Mouse (Mus musculus) MEL (cell line): ENCODE measurements around the gene Sbsn. TPM values are rescaled to one million over a fixed set of nuclear protein-coding genes. Genes with fewer than 3 reads are reported as not detected.

Experiments used
- DNase-seq: peaks from one replicate; pipeline ENCODE4 v3.0.0; 2011; ENCODE audit warnings: low read depth, low spot score
- H3K27ac ChIP-seq: 2 replicates; pipeline ENCODE4 v1.5.1; 2012; ENCODE audit warnings: low read depth, mild to moderate bottlenecking, control low read depth, low read length, moderate library complexity; ENCODE audit not compliant: control insufficient read depth
- H3K27me3 ChIP-seq, 2 experiments: fragments of 150-350 bp in 1 of 2; sonication (generic) in 1 of 2; 2 replicates each; pipeline ENCODE4 v1.6.1; 2012; ENCODE audit warnings: low read length in 2 of 2, mild to moderate bottlenecking in 2 of 2, improper control_type of control experiment in 1 of 2, moderate library complexity in 1 of 2; ENCODE audit not compliant: insufficient read depth in 2 of 2, control insufficient read depth in 1 of 2
- H3K36me3 ChIP-seq, 2 experiments: 2 replicates each; pipeline ENCODE4 v1.6.1; 2012 to 2014; ENCODE audit warnings: low read length in 2 of 2, improper control_type of control experiment in 1 of 2, inconsistent platforms in 1 of 2, mild to moderate bottlenecking in 1 of 2; ENCODE audit not compliant: insufficient read depth in 2 of 2, control insufficient read depth in 1 of 2
- H3K4me1 ChIP-seq, 2 experiments: fragments of 150-350 bp in 1 of 2; sonication (generic) in 1 of 2; 2 replicates each; pipeline ENCODE4 v1.6.1; 2012; ENCODE audit warnings: low read length in 2 of 2, improper control_type of control experiment in 1 of 2, mild to moderate bottlenecking in 1 of 2; ENCODE audit not compliant: insufficient read depth in 2 of 2, control insufficient read depth in 1 of 2
- H3K4me3 ChIP-seq, 2 experiments: fragments of 150-350 bp in 1 of 2; sonication (generic) in 1 of 2; 2 replicates each; pipeline ENCODE4 v1.5.1; 2012; ENCODE audit warnings: low read depth in 2 of 2, low read length in 2 of 2, mild to moderate bottlenecking in 2 of 2, moderate library complexity in 2 of 2, control low read depth in 1 of 2, improper control_type of control experiment in 1 of 2; ENCODE audit not compliant: control insufficient read depth in 1 of 2, insufficient read depth in 1 of 2
- H3K79me2 ChIP-seq: 2 replicates; pipeline ENCODE4 v1.6.1; 2012; ENCODE audit warnings: mild to moderate bottlenecking, low read length, moderate library complexity; ENCODE audit not compliant: control insufficient read depth, poor library complexity, insufficient read depth
- H3K9ac ChIP-seq: 2 replicates; pipeline ENCODE4 v1.6.1; 2012; ENCODE audit warnings: low read depth, mild to moderate bottlenecking, control low read depth, low read length, moderate library complexity; ENCODE audit not compliant: control insufficient read depth, poor library complexity, severe bottlenecking
- H3K9me3 ChIP-seq: fragments of 150-350 bp; sonication (generic); replicated peaks from 2 replicates; pipeline ENCODE4 v1.6.1; 2012; ENCODE audit warnings: mild to moderate bottlenecking, low read length, improper control_type of control experiment, moderate library complexity; ENCODE audit not compliant: insufficient read depth
- BHLHE40 ChIP-seq: IDR thresholded peaks from 2 replicates; pipeline ENCODE4 v1.6.1; 2012; ENCODE audit warnings: low read depth, mild to moderate bottlenecking, inconsistent platforms, low read length, improper control_type of control experiment, borderline replicate concordance
- CHD2 ChIP-seq: IDR thresholded peaks from 2 replicates; pipeline ENCODE4 v1.6.1; 2011; ENCODE audit warnings: low read length, improper control_type of control experiment
- CTCF ChIP-seq, 3 experiments: IDR thresholded peaks in 2 of 3; conservative IDR thresholded peaks in 1 of 3; 2 replicates each; pipeline ENCODE4 v1.5.1; 2011 to 2012; ENCODE audit warnings: low read length in 3 of 3, low read depth in 2 of 3, mild to moderate bottlenecking in 2 of 3, improper control_type of control experiment in 1 of 3, inconsistent platforms in 1 of 3, mixed read lengths in 1 of 3, moderate library complexity in 1 of 3; ENCODE audit not compliant: control insufficient read depth in 1 of 3, insufficient read depth in 1 of 3, poor library complexity in 1 of 3, severe bottlenecking in 1 of 3
- E2F4 ChIP-seq: IDR thresholded peaks from 2 replicates; pipeline ENCODE4 v1.6.1; 2011; ENCODE audit warnings: low read depth, low read length, improper control_type of control experiment, borderline replicate concordance
- ELF1 ChIP-seq: IDR thresholded peaks from 2 replicates; pipeline ENCODE4 v1.6.1; 2014; ENCODE audit warnings: low read depth, mild to moderate bottlenecking, inconsistent platforms, low read length, improper control_type of control experiment, moderate library complexity
- EP300 ChIP-seq, 2 experiments: IDR thresholded peaks; 2 replicates each; pipeline ENCODE4 v1.6.1; 2011; ENCODE audit warnings: improper control_type of control experiment in 2 of 2, low read length in 2 of 2, low read depth in 1 of 2, mild to moderate bottlenecking in 1 of 2
- ETS1 ChIP-seq: IDR thresholded peaks from 2 replicates; pipeline ENCODE4 v1.6.1; 2012; ENCODE audit warnings: low read depth, mild to moderate bottlenecking, inconsistent platforms, low read length, improper control_type of control experiment, moderate library complexity
- HCFC1 ChIP-seq: IDR thresholded peaks from 2 replicates; pipeline ENCODE4 v1.6.1; 2012; ENCODE audit warnings: low read depth, mild to moderate bottlenecking, inconsistent platforms, low read length, improper control_type of control experiment, moderate library complexity
- JUND ChIP-seq: IDR thresholded peaks from 2 replicates; pipeline ENCODE4 v1.6.1; 2011; ENCODE audit warnings: low read depth, mild to moderate bottlenecking, improper control_type of control experiment, low read length
- MAFK ChIP-seq: IDR thresholded peaks from 2 replicates; pipeline ENCODE4 v1.6.1; 2011; ENCODE audit warnings: low read depth, mild to moderate bottlenecking, low read length, improper control_type of control experiment, borderline replicate concordance
- MAX ChIP-seq: IDR thresholded peaks from 2 replicates; pipeline ENCODE4 v1.6.1; 2011; ENCODE audit warnings: low read length, improper control_type of control experiment
- MXI1 ChIP-seq: IDR thresholded peaks from 2 replicates; pipeline ENCODE4 v1.6.1; 2011; ENCODE audit warnings: mild to moderate bottlenecking, low read depth, low read length, improper control_type of control experiment
- NRF1 ChIP-seq: IDR thresholded peaks from 2 replicates; pipeline ENCODE4 v1.6.1; 2014; ENCODE audit warnings: low read depth, mild to moderate bottlenecking, inconsistent platforms, low read length, improper control_type of control experiment, moderate library complexity; ENCODE audit not compliant: poor library complexity, insufficient read depth, severe bottlenecking
- POLR2AphosphoS5 ChIP-seq: IDR thresholded peaks from 2 replicates; pipeline ENCODE4 v1.6.1; 2012; ENCODE audit warnings: low read depth, borderline replicate concordance, mild to moderate bottlenecking, inconsistent platforms, low read length, moderate library complexity, mixed read lengths
- RAD21 ChIP-seq: IDR thresholded peaks from 2 replicates; pipeline ENCODE4 v1.6.1; 2011; ENCODE audit warnings: mild to moderate bottlenecking, low read depth, low read length, improper control_type of control experiment
- SIN3A ChIP-seq: IDR thresholded peaks from 2 replicates; pipeline ENCODE4 v1.6.1; 2012; ENCODE audit warnings: low read length, improper control_type of control experiment, inconsistent platforms
- TAL1 ChIP-seq: IDR thresholded peaks from 2 replicates; pipeline ENCODE4 v1.6.1; 2012; ENCODE audit warnings: mild to moderate bottlenecking, inconsistent platforms, low read length, moderate library complexity, mixed read lengths
- TBP ChIP-seq: IDR thresholded peaks from 2 replicates; pipeline ENCODE4 v1.8.0; 2011; ENCODE audit warnings: low read depth, low read length, improper control_type of control experiment
- UBTF ChIP-seq: IDR thresholded peaks from 2 replicates; pipeline ENCODE4 v1.6.1; 2012; ENCODE audit warnings: low read depth, mild to moderate bottlenecking, inconsistent platforms, low read length, improper control_type of control experiment, moderate library complexity, borderline replicate concordance; ENCODE audit not compliant: insufficient read depth
- ZNF384 ChIP-seq: IDR thresholded peaks from 2 replicates; pipeline ENCODE4 v1.6.1; 2012; ENCODE audit warnings: low read depth, mild to moderate bottlenecking, inconsistent platforms, low read length, improper control_type of control experiment
- polyA plus RNA-seq, 2 experiments: library from polyadenylated mRNA; stranded (reverse) in 1 of 2; unstranded in 1 of 2; fragments of >175 nt in 1 of 2; fragments of >200 nt in 1 of 2; gene quantifications; 2 replicates each; pipeline versions ENCODE4 v1.2.1 to v1.2.4; 2012; ENCODE audit warnings: low replicate concordance in 2 of 2, low read depth in 1 of 2; ENCODE audit not compliant: insufficient read length in 2 of 2, insufficient read depth in 1 of 2, missing spikeins in 1 of 2
- total RNA-seq: library from RNA; depleted of rRNA; stranded (reverse); fragments of 300-350 nt; gene quantifications from 2 replicates; pipeline ENCODE4 v1.2.3, GENCODE M21; 2012

Gene Sbsn
- total and polyA plus RNA-seq, 3 experiments, result 0.17 to 1.2 TPM; not detected in 1

GRCm38 (mm10) chr7:30721286-30721685, 30.0 kb upstream of the Sbsn start:
- H3K27me3 ChIP-seq, result no peaks in the 10 kb centered on the region
- no peaks in the 10 kb centered on the region for H3K36me3 ChIP-seq
- no peak for TF ChIP-seq POLR2AphosphoS5
- TF ChIP-seq MAX, result no peak
- no peak for TF ChIP-seq NRF1
- TF ChIP-seq TBP, result no peak
- TF ChIP-seq TAL1, result no peak
- TF ChIP-seq CTCF (IDR thresholded peaks at IDR 0.05 in 2 of 3, conservative IDR thresholded peaks at IDR 0.05 in 1 of 3; ENCODE audit: control insufficient read depth in 1 of 3, insufficient read depth in 1 of 3, low read depth in 2 of 3, low read length in 3 of 3, poor library complexity in 1 of 3, severe bottlenecking in 1 of 3), result no peak
- no peak for TF ChIP-seq UBTF
- no peak for TF ChIP-seq JUND
- no peak for TF ChIP-seq SIN3A
- no peak for TF ChIP-seq EP300 (IDR thresholded peaks at IDR 0.05; ENCODE audit: low read depth in 1 of 2, low read length in 2 of 2)
- no peak for TF ChIP-seq ZNF384
- peaks cover 6 to 13% of the 10 kb centered on the region in 2 experiments for H3K4me1 ChIP-seq
- no peak overlapping the region for H3K9ac ChIP-seq
- no peaks in the 10 kb centered on the region for H3K9me3 ChIP-seq
- H3K79me2 ChIP-seq, result no peaks in the 10 kb centered on the region
- H3K4me3 ChIP-seq, result no peak overlapping the region
- DNase-seq, result no peak
- H3K27ac ChIP-seq, result no peak overlapping the region

DNA sequence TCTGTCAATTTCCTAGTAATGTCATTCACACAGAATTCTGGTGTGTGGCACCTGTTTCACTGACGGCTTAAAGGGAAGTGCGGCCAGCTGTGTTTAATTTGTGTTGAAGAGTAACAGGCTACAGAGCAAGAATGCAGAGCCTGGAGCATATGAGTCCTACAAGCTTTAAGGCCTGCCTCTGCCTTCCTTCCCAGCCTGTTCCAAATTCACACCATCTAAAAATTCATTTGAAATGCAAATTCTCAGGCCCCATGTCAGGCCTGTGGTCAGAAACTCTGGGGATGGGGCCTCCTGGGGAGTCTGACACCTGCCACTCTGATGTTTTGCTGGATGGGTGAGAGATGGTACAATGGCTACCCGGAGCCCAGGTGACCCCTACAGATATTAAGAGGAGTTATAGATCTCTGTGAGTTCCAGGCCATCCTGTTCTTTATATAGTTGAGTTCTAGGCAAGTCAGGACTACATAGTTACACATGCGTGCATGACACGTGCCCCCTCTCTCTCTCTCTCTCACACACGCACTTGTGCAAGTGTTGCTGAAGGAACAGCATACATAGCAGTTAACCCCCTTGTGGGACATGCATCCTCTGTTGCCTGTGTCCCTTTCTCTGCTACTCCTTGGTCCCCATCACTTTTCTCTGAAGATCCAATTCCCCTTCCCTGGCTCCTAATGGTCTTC, 27.9 kb upstream of the Sbsn start:
- no peak for DNase-seq
- no peak overlapping the region for H3K9ac ChIP-seq
- H3K36me3 ChIP-seq, result peaks cover 0 to 2% of the 10 kb centered on the region in 2 experiments; a peak in 2 of 4 replicates
- TF ChIP-seq ZNF384 (no peak), MAFK (no peak)
- no peak overlapping the region for H3K4me3 ChIP-seq
- no peaks in the 10 kb centered on the region for H3K27me3 ChIP-seq
- H3K79me2 ChIP-seq, result peaks cover 6% of the 10 kb centered on the region; the same call in 1 of the 2 replicates
- H3K9me3 ChIP-seq, result no peaks in the 10 kb centered on the region
- H3K27ac ChIP-seq, result no peak overlapping the region
- H3K4me1 ChIP-seq, result peaks cover 6 to 7% of the 10 kb centered on the region in 2 experiments

- Histone ChIP-seq H3K4me3 (peak overlapping the region; percentile 71 to 75), H3K4me1 (peaks cover 3 to 11% of the 10 kb centered on the region in 2 experiments; a peak in 3 of 4 replicates), H3K27ac (no peak overlapping the region), H3K9ac (peak overlapping the region; percentile 80), H3K9me3 (no peaks in the 10 kb centered on the region), H3K79me2 (peaks cover 14% of the 10 kb centered on the region), H3K36me3 (peaks cover 0 to 4% of the 10 kb centered on the region in 2 experiments; a peak in 2 of 4 replicates), H3K27me3 (no peaks in the 10 kb centered on the region)
- DNase-seq, result no peak
- TF ChIP-seq HCFC1 (no peak), RAD21 (no peak), EP300 (IDR thresholded peaks at IDR 0.05; ENCODE audit: low read depth in 1 of 2, low read length in 2 of 2) (no peak), ELF1 (no peak), UBTF (no peak), MXI1 (no peak), SIN3A (no peak), ETS1 (no peak), ZNF384 (no peak), JUND (no peak), E2F4 (no peak), BHLHE40 (no peak), CHD2 (no peak), MAX (no peak)
Measured at GRCm38 (mm10) chr7:30728214-30728613, 23.1 kb upstream of the Sbsn start.
